Mouse (Mus musculus): ENCODE results near the gene Chrm4.
A peak's percentile ranks its signal among the peaks of the same experiment; 100 is the strongest.

The Chrm4 gene

GRCm38 (mm10) chr2:91926949-91927348 lies at the start of gene Chrm4:
Chrm4 (plus strand) TSS chr2:91927249.
- no peak for DNase-seq

- no peak for DNase-seq
Observed at GRCm38 (mm10) chr2:91878387-91879180, 48.5 kb upstream of the Chrm4 start.

GRCm38 (mm10) chr2:91883961-91884360 lies 43.1 kb upstream of the Chrm4 start:
- no peak for DNase-seq

- DNase-seq, result no peak
Observed at GRCm38 (mm10) chr2:91884616-91885015, 42.4 kb upstream of the Chrm4 start.

DNA sequence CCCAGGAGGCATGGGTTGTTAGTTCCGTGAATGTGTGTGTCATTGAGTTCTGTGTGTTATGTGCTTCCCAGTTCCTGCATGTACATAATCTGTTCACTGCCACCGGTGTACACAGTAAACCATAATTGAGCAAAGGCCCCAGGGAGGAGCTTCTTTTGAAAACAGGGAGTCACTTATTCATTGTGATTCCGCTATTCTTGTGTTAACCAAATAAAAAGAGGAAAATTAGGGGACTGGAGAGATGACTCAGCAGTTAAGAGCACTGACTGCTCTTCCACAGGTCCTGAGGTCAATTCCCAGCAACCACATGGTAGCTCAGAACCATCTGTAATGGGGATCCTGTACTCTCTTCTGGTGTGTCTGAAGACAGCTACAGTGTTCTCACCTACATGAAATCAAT lies 32.3 kb upstream of the Chrm4 start:
- DNase-seq, result no peak

GRCm38 (mm10) chr2:91895401-91895800 lies 31.6 kb upstream of the Chrm4 start:
- no peak for DNase-seq

GRCm38 (mm10) chr2:91897968-91898367 lies 29.1 kb upstream of the Chrm4 start:
- no peak for DNase-seq

DNA sequence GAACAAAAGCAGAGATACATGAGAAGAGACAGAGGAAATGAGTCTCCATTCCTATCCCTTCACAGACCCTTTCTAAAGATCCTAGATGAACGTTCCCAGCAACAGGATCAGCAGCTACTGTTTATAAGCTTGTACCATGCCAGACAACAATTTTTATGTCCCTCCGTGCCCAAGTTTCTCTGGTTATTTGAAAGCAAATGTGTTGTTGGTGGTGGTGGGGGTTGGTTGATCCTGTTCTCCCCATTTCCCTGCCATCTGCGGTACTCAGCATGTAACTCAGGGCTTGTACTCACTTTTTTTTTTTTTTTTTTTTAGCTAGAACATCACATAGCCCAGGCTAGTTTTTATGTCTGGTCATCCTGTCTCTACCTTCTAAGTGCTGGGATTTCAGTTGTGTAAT lies 27.9 kb upstream of the Chrm4 start:
- no peak for DNase-seq

GRCm38 (mm10) chr2:91900431-91900830 lies 26.6 kb upstream of the Chrm4 start:
- DNase-seq, result no peak

- DNase-seq, result no peak
Observed at GRCm38 (mm10) chr2:91902336-91902735, 24.7 kb upstream of the Chrm4 start.

- DNase-seq, result no peak
Observed at GRCm38 (mm10) chr2:91903171-91903925, 23.7 kb upstream of the Chrm4 start.

DNA sequence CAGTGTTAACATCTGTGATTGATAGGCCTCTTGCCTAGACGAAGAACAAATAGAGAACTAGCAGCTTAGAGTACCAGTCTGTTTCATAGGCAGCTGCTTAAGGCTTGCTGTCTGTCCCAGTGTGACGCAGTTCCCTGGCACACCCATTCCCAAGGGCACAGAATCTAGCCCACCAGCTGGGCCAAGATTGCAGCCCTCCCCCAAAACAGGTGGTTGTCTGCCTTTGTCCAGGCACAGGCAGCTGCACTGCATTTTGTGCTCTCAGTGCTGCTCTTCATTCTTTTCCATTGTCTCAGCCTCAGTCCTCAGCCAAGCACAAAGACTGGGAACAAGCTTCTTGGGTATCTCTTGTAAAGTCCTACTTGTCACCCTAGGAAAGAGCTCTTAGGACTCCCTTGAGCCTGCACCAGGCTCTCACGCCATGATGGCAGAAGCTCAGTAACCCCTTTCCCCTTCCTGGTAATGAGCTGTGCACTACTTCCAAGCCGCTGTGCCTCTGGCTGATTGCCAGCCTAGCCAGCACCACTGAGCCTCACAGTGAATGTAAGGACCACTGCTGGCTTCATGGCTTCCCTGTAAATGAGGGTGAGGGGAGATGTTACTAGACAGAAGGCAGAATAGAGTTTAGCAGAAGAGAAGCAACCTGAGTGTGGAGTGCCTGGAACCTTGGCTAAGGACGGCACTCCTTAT lies 22.3 kb upstream of the Chrm4 start:
- DNase-seq, result no peak

DNA sequence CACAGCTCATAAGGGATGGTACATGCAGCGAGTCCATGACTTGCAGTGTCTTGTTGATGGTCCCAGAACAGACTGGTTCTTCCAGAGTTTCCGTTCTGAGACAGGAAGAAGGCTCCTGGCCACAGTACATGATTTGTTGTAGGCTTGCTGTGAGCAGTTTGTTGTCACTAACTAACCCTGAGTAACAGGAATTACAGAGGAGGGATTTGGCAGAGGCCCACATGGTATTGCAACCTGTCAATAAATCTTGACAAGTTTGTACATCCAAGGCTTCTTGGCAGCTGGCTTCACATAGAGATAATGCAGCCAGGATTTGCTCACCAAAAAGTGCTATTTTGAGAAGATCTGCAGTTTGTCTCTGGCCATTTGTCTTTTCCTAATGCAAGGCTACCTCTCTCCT lies 20.9 kb upstream of the Chrm4 start:
- no peak for DNase-seq

GRCm38 (mm10) chr2:91912616-91913015 lies 14.4 kb upstream of the Chrm4 start:
- no peak for DNase-seq

- peak in 1 of 2 experiments; percentile 21 for DNase-seq
Observed at GRCm38 (mm10) chr2:91913328-91914110, 13.5 kb upstream of the Chrm4 start.

DNA sequence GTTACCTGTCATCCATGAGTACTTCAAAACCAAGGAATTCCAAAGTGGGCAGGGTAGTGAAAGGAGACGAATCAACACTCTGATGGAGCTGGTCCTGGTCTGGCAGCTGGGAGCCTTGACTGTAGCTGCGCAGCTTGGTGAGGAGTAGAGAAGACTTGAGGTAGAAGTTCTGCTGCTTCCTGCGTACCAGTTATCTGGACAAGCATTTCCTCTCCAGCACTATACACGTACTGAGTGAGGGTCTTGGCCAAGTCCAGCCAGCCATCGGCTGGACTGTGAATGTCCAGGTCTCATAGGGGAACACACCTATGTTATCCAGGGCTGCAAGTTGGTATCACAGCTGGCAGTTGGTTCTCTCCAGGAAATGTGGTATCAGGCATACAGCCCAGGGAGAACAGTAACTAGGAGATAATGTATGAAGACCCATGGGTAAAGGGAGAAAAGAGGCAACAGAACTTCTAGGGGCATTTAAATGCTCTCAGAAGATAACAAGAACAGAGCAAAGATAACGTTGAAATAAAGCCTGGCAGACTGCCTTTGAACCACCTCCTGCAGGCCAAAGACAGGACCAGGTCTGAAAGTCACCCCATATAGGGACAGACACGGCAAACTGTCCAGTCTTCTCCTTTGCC lies 10.6 kb upstream of the Chrm4 start:
- no peak for DNase-seq

GRCm38 (mm10) chr2:91917096-91917495 lies 10.0 kb upstream of the Chrm4 start:
- no peak for DNase-seq

GRCm38 (mm10) chr2:91920130-91920529 lies 6.9 kb upstream of the Chrm4 start:
- no peak for DNase-seq

GRCm38 (mm10) chr2:91921181-91921789 lies 5.8 kb upstream of the Chrm4 start:
- peak; percentile 74 to 81 for DNase-seq

- DNase-seq, result peak; percentile 72 to 77
Observed at GRCm38 (mm10) chr2:91921790-91922570, 5.1 kb upstream of the Chrm4 start.
